Mouse (Mus musculus): ENCODE data around the gene Lrrc75b.
"Not testable (repeated sequence)": the region's sequence is repeated elsewhere in the genome, so short reads cannot be mapped to it uniquely, and the experiment has no call there.

Lrrc75b gene

DNA sequence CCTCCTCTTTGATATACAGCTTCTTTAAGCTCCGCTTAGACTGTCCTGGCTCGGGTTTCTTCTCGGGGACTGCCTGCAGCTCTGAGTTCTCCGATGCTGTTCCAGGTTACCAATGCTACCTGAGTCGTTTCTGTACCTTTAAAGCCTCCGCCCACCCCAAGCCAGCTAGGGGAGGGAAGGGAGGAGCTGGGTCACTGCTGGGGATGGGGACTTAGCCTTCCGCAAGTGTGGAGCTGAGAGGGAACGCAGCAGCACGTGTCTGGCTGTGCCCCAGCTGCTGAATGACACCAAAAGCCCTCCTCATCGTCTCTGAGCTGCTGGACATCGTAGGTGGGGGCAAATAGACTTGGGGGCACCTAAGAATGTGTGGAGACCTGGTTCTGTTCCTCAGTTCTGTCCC is 8.3 kb upstream of the Lrrc75b start:
- CTCF ChIA-PET, result no interaction called here

GRCm38 (mm10) chr10:75568029-75568428 is 7.9 kb upstream of the Lrrc75b start:
- CTCF ChIA-PET, result interaction anchor here (0.7 kb wide), 1 partner anchor 10 kb away, joined by 3 read pairs; no protein-coding TSS in a partner anchor

GRCm38 (mm10) chr10:75566765-75567164 is 6.6 kb upstream of the Lrrc75b start:
- CTCF ChIA-PET, result not testable (repeated sequence)

GRCm38 (mm10) chr10:75566321-75566720 is 6.2 kb upstream of the Lrrc75b start:
- CTCF ChIA-PET, result no interaction called here

DNA sequence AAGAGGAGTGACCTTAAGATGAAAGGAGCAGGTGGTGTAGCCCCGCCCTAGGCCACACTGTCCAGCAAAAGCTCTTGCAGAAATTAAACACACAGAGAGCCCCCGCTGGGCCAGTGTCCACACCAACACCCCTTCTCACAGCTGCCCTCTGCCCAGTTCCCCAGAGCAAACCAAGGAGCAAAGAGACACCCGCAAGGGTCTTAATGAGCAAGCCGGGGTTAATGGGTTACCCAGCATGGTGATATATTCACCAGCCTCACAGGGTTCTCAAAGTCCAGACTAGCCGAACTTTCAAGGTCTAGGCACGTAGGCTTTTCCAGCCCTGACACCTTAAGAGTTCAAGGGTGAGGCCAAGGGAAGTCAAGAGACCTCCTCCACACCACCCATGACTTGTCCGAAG is 5.8 kb upstream of the Lrrc75b start:
- CTCF ChIA-PET, result no interaction called here

DNA sequence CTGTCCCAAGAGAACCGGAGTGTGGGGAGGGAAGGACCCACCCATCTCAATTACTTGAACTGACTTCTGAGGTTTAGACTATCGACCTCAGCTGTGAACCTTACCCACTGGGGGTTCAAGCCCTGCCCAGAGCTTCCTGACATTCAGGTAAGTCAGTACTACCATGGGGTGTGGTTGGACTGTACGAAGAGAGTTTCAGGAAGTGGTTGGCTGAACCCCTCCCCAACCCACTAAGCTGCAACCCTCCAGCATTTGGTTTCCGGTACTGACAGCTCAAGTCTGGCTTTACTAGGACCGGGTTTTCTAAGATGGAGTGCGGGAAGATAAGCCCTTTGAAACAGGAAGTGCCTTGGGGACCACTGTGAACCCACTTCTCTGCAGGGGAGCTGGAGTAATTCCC is 5.3 kb upstream of the Lrrc75b start:
- CTCF ChIA-PET, result interaction anchor here (0.6 kb wide), 1 partner anchor 41 kb away, joined by 3 read pairs; no protein-coding TSS in a partner anchor

DNA sequence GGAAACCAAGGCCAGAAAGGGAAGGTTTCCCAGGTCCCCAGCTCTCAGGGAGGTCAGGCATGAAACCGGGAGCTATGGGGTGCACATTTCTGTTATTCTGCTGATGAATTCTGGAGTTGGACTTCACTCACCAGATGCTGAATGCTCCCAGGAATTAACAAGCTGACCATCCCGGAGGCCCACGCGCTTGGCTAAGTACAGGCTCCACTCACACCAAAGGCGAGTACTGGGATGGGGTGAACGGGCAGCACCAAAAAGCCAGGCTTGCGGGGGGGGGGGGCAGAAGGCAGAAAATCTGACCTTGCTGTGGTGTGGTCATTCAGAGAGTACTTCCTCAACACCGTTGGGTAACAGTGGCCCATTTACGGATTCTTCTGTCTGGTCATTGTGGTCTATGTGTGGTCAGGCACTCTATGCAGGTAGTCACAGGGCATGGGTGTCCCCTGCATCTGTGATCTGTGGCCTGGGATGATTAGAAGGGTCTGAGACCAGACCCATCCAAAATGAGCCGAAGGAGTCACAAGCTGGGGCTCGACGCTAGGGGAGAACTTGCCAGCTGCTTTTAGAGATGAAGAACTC is 4.6 kb upstream of the Lrrc75b start:
- CTCF ChIA-PET, result interaction anchor here (0.6 kb wide), 1 partner anchor 42 kb away, joined by 3 read pairs; no protein-coding TSS in a partner anchor

GRCm38 (mm10) chr10:75562596-75562995 is 2.5 kb upstream of the Lrrc75b start:
- CTCF ChIA-PET, result no interaction called here

DNA sequence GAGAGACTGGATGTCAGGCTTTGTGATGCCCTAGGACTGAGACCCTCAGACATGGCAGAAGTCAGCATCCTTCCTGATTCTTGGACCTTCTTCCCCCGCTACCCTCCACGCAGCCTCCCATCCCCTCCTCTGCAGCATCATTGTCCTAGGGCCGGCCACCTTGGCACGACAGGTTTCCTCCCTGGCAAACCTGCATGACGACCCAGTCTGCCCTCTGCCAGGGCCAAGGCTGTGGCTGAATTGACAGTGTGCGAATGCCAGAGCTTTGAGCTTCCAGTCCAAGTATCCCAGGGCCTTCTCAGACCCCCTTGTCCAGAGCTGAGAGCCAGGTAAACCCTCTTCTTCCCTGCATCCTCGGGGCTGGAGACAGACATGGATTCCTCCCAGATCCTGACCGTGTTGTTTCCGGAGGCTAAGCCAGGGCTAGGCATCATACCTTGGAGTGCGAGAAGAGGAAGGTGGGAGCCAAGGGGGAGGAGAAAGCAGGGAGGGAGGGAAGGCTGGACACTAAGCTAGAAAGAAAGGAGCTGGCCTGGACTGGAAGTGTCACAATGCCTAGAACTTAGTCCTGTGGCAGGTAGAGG is 1.0 kb upstream of the Lrrc75b start, which contains the start of gene Ggt1:
Gene Ggt1 (plus strand): TSS at position 534 of the 584 bp plus-strand sequence.
- CTCF ChIA-PET, result no interaction called here

DNA sequence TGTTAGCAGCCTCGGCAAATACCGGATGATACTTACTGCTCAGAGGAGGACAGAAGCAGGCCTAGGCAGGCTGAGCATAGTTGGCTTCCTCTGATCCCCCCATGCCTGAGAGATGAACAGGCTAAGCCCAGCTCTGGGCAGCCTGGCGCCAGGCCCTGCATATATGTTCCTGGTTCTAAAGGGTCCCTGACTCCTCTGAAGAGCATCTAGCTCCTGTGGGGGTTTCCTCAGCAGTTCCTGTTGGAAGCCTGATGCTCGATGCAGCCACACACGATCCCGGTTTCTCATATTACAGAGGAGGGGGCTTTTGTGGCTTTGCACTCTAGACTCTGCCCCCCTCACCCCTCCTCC is 394 bp upstream of the Lrrc75b start:
- CTCF ChIA-PET, result no interaction called here

- CTCF ChIA-PET, result no interaction called here
Measured at GRCm38 (mm10) chr10:75559041-75559675, 972 bp downstream of the Lrrc75b start.

GRCm38 (mm10) chr10:75558515-75558914 is 1.6 kb downstream of the Lrrc75b start:
- CTCF ChIA-PET, result no interaction called here

DNA sequence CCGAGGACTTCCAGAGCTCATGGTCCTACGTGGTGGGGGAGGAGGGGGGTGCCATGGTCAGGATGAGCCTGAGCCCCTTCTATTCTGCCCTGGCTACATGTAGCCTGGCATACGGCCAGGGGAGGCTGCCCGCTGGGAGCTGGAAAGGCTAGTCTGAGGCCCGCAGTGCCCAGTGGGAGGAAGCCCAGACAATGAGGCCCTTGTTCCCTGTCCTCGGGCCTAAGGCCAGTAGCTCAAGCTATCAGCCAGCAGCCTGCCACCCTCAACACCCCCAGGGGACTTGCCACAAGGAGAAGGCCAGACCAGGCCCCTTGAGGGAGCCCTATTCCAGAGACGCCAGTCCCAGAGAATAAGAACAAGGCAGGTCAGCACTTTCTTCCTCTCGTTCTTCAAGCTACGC is 4.1 kb downstream of the Lrrc75b start:
- CTCF ChIA-PET, result interaction anchor here (0.6 kb wide), 1 partner anchor 473 kb away, joined by 3 read pairs; no protein-coding TSS in a partner anchor

GRCm38 (mm10) chr10:75555557-75555956 is 4.6 kb downstream of the Lrrc75b start:
- CTCF ChIA-PET, result interaction anchor here (0.6 kb wide), 1 partner anchor 473 kb away, joined by 3 read pairs; no protein-coding TSS in a partner anchor

- CTCF ChIA-PET, result no interaction called here
Measured at GRCm38 (mm10) chr10:75554090-75554489, 6.0 kb downstream of the Lrrc75b start.

DNA sequence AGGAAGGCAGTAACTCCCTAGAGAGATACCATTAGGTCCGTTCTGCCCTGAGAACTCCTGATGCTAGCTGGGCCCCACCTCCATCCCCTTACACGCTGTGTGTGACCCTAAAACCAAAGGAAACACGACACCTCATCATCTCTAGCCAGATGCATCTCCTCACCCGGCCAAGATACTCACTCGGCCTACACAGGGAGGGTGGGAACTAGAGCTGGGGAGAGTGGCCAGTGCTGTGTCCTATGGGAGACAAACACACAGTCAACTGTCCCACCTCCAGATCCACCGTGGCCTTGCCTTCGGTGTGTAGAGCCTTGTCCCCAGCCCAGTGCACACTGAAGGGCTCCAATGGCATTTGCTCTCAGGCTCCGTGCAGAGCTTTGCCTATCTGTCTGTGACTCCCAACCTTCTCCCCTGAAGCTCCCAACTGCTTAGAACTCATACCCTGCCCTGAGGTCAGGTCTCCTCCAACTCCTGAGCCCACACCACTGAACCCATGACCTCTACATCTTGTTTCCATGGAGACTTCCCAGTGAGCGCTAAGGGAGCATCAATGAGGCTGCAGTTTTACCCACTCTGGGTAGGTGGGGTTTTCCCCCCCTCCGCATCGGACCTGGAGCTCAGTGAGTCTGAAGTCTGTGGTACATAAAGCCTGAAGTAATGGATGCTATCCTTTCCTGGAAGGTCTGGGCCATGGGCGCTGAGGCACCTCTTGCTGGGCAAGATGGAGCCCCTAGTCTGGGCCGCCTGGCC is 7.3 kb downstream of the Lrrc75b start:
- CTCF ChIA-PET, result no interaction called here

- CTCF ChIA-PET, result no interaction called here
Measured at GRCm38 (mm10) chr10:75552106-75552505, 8.0 kb downstream of the Lrrc75b start.

- CTCF ChIA-PET, result no interaction called here
Measured at GRCm38 (mm10) chr10:75551175-75551574, 9.0 kb downstream of the Lrrc75b start.

- CTCF ChIA-PET, result no interaction called here
Measured at GRCm38 (mm10) chr10:75549886-75550285, 10.2 kb downstream of the Lrrc75b start.

DNA sequence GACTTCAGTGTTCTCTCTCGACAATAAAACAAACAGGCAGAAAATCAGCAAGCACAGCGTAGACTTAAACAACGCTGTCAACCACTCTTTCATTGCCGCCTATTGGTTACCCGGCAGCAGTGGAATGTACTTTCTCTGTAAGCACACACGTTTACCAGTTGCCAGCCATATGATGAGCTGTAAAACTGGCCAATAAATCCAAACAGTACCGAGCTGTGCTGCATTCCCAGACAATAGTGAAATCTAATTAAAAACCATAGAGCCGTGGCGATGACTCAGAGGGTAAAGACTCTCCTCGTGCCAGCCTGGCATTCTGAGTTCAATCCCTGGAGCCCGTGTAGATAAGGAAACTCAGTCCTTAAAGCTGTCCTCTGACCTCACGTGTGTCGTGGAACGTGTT is 11.6 kb downstream of the Lrrc75b start:
- CTCF ChIA-PET, result no interaction called here

GRCm38 (mm10) chr10:75547901-75548300 is 12.2 kb downstream of the Lrrc75b start:
- CTCF ChIA-PET, result no interaction called here

- CTCF ChIA-PET, result no interaction called here
Measured at GRCm38 (mm10) chr10:75536123-75536522, 24.0 kb downstream of the Lrrc75b start.

DNA sequence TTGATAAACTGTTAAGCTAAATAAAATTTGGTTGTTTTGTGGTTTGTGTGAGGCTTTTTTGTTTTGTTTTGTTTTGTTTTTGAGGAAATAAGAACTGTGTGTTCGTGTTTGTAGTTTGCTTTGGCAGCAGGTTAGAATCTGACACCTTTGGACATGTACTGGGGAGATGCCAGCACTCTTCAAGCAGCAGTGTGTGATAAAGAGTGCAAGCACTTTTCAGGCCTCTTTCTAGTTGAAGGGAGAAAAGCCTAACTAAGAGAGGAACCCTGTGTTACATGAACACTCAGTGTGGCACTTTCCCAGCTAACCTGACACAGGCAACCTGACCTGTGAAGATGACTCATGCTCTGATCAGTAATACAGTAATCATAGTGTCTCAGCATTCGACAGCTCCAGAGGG is 24.7 kb downstream of the Lrrc75b start:
- CTCF ChIA-PET, result no interaction called here

All from spleen, embryonic (tissue).